Mouse (Mus musculus) lung, adult 2 months (tissue): Measurements from ENCODE around the gene Otoa.

Experiments used
- CTCF ChIP-seq: fragments of 200-500 bp; IDR thresholded peaks from 2 replicates; pipeline ENCODE4 v1.5.1; 2011; ENCODE audit warnings: mild to moderate bottlenecking, low read length, control low read depth; ENCODE audit not compliant: insufficient read depth
- POLR2A ChIP-seq: fragments of 200-500 bp; IDR thresholded peaks from 2 replicates; pipeline ENCODE4 v1.6.1; 2011; ENCODE audit warnings: low read depth, mild to moderate bottlenecking, control low read depth, low read length, borderline replicate concordance; ENCODE audit errors: extremely low read depth

- TF ChIP-seq CTCF (no peak), POLR2A (no peak)
Measured at GRCm38 (mm10) chr7:121044251-121044650, 37.2 kb upstream of the Otoa start.
